Mouse (Mus musculus) adrenal gland, postnatal 10 days (tissue): ENCODE data around the gene Zfp385b. TPM values are rescaled to one million over a fixed set of nuclear protein-coding genes. Genes with fewer than 3 reads are reported as not detected.

Source experiments
- DNase-seq: peaks from one replicate; pipeline ENCODE4 v3.0.0; 2021; ENCODE audit warnings: mixed read lengths
- total RNA-seq, 2 experiments: library from RNA; stranded (reverse); gene quantifications; 2 replicates each; pipeline ENCODE4 v1.2.3; 2021

Gene Zfp385b
- total RNA-seq, 2 experiments from 2014 or later = 2.4 to 2.9 TPM

DNA sequence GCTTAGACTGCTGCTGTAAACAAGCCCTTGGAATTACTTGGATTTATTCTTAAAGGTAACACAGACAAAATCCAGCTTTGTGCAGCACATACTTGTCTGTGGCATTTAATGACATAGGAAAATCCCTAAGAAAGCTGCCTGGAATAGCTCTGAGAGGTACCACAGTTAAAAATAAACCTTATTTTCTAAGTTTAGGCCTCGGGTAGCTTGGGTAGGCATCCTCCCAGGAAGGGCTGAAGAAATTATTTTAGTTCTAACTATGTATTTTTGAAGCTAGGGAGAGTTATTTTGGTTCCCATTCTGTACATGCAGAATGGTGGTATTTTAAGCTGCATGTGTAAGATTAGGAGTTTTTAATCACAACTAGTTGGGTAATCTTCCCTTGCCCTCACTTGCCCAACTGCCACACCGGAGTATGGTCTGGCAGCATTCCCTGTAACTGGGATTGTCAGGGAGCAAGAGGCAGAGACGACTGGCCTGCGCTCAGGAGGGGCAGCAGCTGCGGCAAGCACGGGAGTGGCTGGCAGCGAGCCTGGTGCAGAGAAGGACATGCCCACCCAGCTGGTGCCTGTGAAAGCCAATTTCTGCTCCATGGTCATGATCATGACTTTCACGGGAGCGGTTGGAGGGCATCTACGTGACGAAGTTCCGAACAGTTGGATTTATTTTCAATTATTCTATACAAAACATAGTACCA, 230.1 kb downstream of the Zfp385b start:
- DNase-seq = no peak

- DNase-seq = no peak
Measured at GRCm38 (mm10) chr2:77587387-77587786, 232.1 kb downstream of the Zfp385b start.

- no peak for DNase-seq
Measured at GRCm38 (mm10) chr2:77586581-77587360, 232.7 kb downstream of the Zfp385b start.

- DNase-seq = no peak
Measured at GRCm38 (mm10) chr2:77583586-77583985, 235.9 kb downstream of the Zfp385b start.

DNA sequence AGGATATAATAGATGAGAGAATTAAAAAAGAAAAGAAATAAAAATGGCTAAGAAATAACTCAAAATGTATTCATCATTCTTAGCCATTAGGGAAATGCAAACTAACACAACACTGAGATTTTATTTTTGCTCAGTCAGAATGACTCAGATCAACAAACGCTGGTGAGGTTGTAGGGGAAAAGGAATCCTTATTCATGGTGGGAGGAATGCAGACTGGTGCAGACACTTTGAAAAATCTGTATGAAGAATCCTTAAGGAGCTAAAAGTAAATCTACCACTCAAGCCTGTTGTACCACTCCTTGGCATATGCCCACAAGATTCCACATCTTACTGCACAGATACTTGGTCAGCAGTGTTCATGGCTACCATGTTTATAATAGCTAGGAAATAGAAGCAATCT, 242.9 kb downstream of the Zfp385b start:
- no peak for DNase-seq

DNA sequence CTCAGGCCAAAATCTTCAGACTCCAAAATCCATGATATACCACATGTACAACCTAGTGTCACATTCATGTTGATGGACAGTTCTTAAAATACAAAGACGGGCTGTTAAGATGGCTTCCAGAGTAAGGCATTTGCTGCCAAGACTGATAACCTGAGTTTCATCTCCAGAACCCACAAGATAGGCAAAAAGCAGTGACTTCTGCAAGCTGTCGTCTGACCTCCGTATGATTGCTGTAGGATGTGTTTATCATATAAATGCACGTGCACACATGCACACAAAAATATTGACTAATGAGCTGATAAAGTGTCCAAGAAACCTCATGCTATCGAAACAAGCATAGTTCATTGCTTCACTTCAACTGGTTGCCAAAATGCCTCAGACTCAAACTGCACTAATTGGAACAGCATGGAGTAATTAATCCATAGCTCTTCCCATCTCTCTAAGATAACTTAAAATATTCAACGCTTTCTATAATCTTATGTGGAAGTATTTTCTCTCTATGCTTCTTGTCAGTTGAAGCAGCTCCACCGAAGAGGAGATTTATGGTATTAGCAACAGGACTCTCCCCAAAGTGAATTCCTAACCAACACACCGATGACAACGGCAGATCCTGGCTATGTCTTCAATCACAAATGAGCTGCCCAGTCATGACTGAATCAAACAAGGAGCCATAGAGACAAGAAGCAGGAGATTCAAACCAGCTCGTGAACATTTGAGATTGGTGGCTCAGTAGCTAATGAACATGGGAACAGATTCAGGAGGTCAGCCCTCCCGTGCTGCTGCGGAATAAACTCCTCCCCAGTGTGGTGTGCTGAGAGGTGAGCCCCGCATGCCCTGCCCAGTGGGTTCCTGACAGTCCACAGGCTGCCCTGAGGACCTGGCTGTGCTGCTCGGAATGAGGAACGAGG, 251.7 kb downstream of the Zfp385b start:
- DNase-seq = no peak

DNA sequence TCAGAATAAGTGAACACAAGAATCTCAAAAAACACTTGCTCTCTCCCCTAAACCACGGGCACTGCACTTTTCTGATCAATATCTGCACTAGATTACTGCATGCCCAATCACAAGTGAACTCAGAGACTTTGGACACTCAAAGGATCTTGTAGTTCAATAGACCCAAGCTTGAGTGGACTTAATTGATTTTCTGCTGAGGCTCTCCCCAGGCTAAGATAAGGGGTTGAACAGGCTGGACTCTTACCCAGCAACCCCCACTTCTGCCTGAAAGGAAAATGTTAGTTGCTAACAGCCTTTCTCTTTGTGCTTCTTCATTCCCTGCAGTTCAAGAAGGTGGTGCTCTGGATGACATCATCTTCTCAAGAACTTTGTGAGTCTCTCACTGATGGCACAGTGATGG, 255.7 kb downstream of the Zfp385b start:
- no peak for DNase-seq

GRCm38 (mm10) chr2:77561941-77562340, 257.5 kb downstream of the Zfp385b start:
- DNase-seq = no peak

DNA sequence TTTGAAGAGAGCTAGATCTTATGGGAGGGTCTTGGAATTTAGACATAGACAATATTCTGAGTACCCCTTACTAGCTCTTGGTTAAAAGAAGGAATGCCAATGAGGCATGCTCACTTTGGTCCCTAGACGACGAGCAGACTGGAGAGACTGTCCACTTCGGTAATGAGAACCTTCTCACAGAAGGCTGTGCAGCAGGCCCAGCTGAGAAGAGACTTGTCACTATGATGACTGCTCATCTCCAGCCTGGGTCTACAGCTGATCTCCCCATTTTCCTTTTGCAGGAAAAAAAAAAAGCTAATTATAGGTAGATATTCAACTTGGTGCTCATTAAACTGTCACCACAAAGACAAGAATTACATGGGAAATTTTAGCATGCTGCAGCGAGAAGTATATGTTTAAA, 262.5 kb downstream of the Zfp385b start:
- no peak for DNase-seq

DNA sequence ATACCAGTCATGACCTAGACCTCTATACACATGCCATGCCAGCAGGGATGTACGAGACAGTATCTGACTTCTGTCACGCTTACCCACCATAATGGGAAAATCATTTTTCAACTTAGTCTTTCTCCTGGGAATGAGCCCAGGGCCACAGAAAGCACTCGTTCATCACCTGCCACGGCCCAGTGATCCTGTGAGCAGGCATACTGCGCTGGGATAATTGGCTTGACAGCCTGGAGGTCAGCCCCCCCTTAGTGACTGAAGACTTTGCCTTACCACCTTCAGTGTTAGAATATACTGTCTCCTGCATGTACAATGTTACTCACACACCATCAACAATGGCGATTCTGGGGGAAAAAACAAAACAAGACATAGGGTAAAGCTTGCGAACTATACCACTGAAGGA, 263.5 kb downstream of the Zfp385b start:
- DNase-seq = no peak

GRCm38 (mm10) chr2:77552675-77553074, 266.8 kb downstream of the Zfp385b start:
- DNase-seq = no peak

DNA sequence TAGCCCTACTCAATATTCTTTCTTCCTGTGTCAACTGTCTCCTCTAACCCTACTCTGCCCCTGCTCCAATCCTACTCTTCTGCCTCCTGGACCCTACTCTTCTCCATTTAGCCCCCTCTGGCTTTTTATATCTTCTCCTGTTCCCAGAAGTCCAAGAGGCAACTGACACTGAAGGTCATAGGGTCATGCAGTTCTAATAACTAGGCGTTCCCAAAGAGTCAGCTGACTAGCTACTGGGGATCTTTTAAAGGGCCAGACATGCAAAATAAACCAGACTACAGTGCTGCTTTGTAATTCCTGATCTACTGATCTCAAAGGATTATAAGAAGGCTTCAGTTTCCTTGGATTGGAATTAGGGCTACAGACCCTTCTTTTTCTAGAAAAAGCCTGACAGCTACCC, 276.1 kb downstream of the Zfp385b start:
- DNase-seq = no peak

DNA sequence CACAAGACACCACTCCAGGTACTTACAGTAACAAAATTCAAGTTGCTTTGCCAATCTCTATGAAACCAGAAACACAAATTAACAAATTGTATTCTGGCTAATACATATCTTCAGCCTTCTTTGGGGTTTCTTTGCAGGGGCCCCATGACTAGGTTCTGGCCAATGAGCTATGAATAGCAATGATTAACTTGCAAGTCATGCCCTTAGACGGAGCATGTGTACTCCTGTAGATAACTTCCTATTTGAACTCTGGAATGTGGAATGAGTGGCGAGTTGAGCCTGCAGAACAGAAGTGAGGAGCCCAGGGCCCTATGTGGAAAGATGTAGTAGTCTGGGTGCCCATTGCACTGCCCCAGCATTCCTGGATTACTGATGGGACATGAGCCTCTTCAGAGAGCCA, 276.8 kb downstream of the Zfp385b start:
- no peak for DNase-seq

- DNase-seq = no peak
Measured at GRCm38 (mm10) chr2:77541681-77542080, 277.8 kb downstream of the Zfp385b start.

DNA sequence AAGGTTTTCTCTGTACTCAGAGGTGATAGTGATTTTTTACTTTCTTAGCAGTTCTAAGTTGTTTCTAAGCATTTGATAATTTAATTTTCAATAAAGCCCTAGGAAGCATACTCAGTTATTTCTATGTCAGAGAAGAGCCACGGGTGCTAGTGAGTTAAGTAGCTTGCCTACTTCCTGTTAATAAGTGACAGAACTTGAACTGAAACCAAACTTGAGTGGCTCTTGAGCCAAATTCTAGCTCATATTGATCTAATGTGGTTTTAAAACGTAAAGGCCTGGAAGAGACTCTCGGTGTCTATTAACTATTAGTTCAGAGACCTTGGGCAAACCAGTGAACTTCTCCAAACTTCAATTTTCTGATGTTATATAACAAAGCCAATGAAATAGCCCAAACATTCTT, 278.6 kb downstream of the Zfp385b start:
- no peak for DNase-seq

DNA sequence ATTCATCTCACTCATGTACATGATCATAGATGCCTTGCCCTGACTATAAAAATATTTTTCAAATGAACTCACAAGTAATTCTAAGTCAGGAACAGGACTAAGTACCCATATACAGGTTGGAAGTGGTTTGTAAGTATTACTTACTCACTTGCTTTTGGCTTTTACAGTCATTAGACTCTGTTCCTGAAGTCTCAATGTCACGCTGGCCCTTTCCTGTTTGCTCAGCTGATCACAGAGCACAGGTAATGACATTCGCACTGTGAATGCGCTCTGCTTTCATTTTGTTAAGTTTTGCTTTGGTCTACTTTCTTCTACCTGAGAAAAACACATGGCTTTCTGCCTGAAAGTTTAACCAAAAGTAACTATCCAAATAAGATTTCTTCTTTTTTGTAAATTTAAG, 282.9 kb downstream of the Zfp385b start:
- DNase-seq = no peak

- no peak for DNase-seq
Measured at GRCm38 (mm10) chr2:77528079-77528752, 291.2 kb downstream of the Zfp385b start.

GRCm38 (mm10) chr2:77527616-77528015, 291.8 kb downstream of the Zfp385b start:
- no peak for DNase-seq

DNA sequence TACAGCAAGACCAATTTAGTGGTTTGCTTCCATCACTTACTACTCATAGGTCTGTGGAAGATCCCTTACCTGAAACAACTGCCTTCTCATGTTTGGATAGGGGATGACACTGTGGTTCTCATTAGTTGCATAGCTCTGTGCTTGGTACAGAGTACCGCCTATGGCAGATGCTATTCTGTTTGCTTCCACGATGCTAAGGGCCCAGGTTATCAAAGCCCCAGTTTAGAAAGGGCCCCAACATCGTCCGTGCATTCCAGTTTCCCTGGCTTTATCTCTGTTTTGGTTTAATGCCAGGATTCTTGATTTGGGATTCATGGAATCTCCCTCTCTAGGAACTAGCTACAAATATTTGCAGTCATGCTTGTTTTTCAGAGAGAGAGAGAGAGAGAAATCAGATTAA, 292.6 kb downstream of the Zfp385b start:
- no peak for DNase-seq

GRCm38 (mm10) chr2:77526301-77526700, 293.1 kb downstream of the Zfp385b start:
- no peak for DNase-seq

GRCm38 (mm10) chr2:77522223-77522622, 297.2 kb downstream of the Zfp385b start:
- DNase-seq = no peak

DNA sequence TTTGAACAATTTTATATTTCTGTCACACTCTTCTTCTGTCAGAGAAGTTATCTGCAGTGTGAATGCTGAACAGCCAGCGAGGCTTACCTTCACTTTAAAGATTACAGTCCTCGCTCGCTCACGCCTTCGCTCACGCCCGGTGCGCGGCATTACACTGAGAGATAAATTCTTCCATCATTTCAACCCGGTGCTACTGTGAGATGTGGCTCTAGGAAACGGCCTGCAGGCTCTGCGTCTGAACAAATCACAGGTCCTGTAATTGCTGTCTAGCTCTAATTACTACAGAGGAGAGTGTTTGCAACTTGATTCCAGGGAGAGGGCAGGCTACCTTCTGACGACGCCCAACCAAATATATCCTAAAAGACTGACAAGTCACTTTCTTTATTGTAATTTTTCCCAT, 300.1 kb downstream of the Zfp385b start:
- DNase-seq = peak; percentile 13
